Mouse (Mus musculus) kidney, adult 2 months (tissue): Measurements from ENCODE around the gene Dbndd2.

ENCODE experiments used
- CTCF ChIP-seq: fragments of 200-500 bp; conservative IDR thresholded peaks from 2 replicates; pipeline ENCODE4 v1.5.1; 2011; ENCODE audit warnings: low read depth, mild to moderate bottlenecking, control low read depth, low read length, moderate library complexity, mixed read lengths; ENCODE audit not compliant: insufficient read depth, insufficient read length
- POLR2A ChIP-seq: fragments of 200-500 bp; IDR thresholded peaks from one replicate; pipeline ENCODE4 v1.6.1; 2011; ENCODE audit warnings: low read depth, low read length, control low read depth

GRCm38 (mm10) chr2:164514916-164515315, 29.0 kb downstream of the Dbndd2 start:
- TF ChIP-seq CTCF (no peak), POLR2A (no peak)
